Mouse (Mus musculus) neural tube, embryonic 11.5 days (tissue): ENCODE data around the gene Edaradd. TPM values are rescaled to one million over a fixed set of nuclear protein-coding genes. Genes with fewer than 3 reads are reported as not detected.

Source experiments
- ATAC-seq: fragments of 200-750 bp; cut with Nextera tagmentation; 2 replicates; pipeline ENCODE4 v1.8.0; 2017; ENCODE audit warnings: moderate number of reproducible peaks, mild to moderate bottlenecking, moderate TSS enrichment, moderate library complexity; ENCODE audit not compliant: insufficient read depth, low FRiP score, low TSS enrichment
- DNase-seq: peaks from one replicate; pipeline ENCODE4 v3.0.0-alpha.2; 2015; ENCODE audit warnings: low spot score
- H3K27ac ChIP-seq: fragments of 300-500 bp; sonication (generic); 2 replicates; pipeline ENCODE4 v1.5.1; 2014; ENCODE audit warnings: low read depth, mild to moderate bottlenecking, low read length
- H3K27me3 ChIP-seq: fragments of 300-500 bp; sonication (generic); 2 replicates; pipeline ENCODE4 v1.6.1; 2014; ENCODE audit warnings: mild to moderate bottlenecking, low read length, mixed read lengths; ENCODE audit not compliant: control insufficient read depth, insufficient read depth
- H3K36me3 ChIP-seq: fragments of 300-500 bp; sonication (generic); 2 replicates; pipeline ENCODE4 v1.6.1; 2014; ENCODE audit warnings: mild to moderate bottlenecking, low read length, moderate library complexity, mixed read lengths; ENCODE audit not compliant: control insufficient read depth, insufficient read depth
- H3K4me1 ChIP-seq: fragments of 300-500 bp; sonication (generic); 2 replicates; pipeline ENCODE4 v1.6.1; 2014; ENCODE audit warnings: low read length, mixed read lengths; ENCODE audit not compliant: control insufficient read depth, insufficient read depth
- H3K4me2 ChIP-seq: fragments of 300-500 bp; sonication (generic); 2 replicates; pipeline ENCODE4 v1.6.1; 2014; ENCODE audit warnings: low read depth, mild to moderate bottlenecking, moderate library complexity
- H3K4me3 ChIP-seq: fragments of 300-500 bp; sonication (generic); 2 replicates; pipeline ENCODE4 v1.5.1; 2014; ENCODE audit warnings: low read depth, low read length
- H3K9ac ChIP-seq: fragments of 300-500 bp; sonication (generic); 2 replicates; pipeline ENCODE4 v1.6.1; 2014; ENCODE audit warnings: mild to moderate bottlenecking, low read length
- H3K9me3 ChIP-seq: fragments of 300-500 bp; sonication (generic); 2 replicates; pipeline ENCODE4 v1.6.1; 2016; ENCODE audit warnings: low read length; ENCODE audit not compliant: control insufficient read depth
- WGBS: fragments of 180-500 bp; shearing (Covaris S2); extraction: QIAGEN DNeasy Blood & Tissue Kit; methylation state at CpG from one replicate; pipeline ENCODE4 v1.1.7; 2014; 5-methylcytosine and 5-hydroxymethylcytosine counted together
- polyA plus RNA-seq: library from polyadenylated mRNA; unstranded; fragments of >200 nt; fragmentation: Nextera tagmentation; extraction: Ambion mirVana; gene quantifications from 2 replicates; pipeline ENCODE4 v1.2.1, GENCODE M21; 2014

Edaradd gene
- 1.0 TPM in 2 replicates for polyA plus RNA-seq

- ATAC-seq: peak; percentile 82
- no peak within 1 kb of the TSS for H3K27ac ChIP-seq
- peak within 1 kb of the TSS; percentile 62 for H3K9ac ChIP-seq
- peaks cover 6% of the 10 kb centered on the region; the same call in 1 of the 2 replicates for H3K27me3 ChIP-seq
- peaks cover 2% of the 10 kb centered on the region; the same call in 1 of the 2 replicates for H3K4me1 ChIP-seq
- H3K4me3 ChIP-seq: peak within 1 kb of the TSS; percentile 50
- peak within 1 kb of the TSS; percentile 97 for H3K4me2 ChIP-seq
- H3K9me3 ChIP-seq: no peaks in the 10 kb centered on the region
- DNase-seq: peak; percentile 77
- under 1% methylated on average over 35 of the region's 35 CpGs for WGBS
- H3K36me3 ChIP-seq: no peaks in the 10 kb centered on the region
These were observed at the start of gene Edaradd for GRCm38 (mm10) chr13:12519955-12520584. TSS of gene Edaradd (minus strand) at chr13:12520438.

- WGBS: 84% methylated on average over 7 of the region's 7 CpGs
- Histone ChIP-seq H3K9me3 (no peaks in the 10 kb centered on the region), H3K9ac (no peak overlapping the region), H3K4me3 (no peak overlapping the region), H3K27me3 (0 out of 2 replicates have a peak, but pooled peaks cover 2% of the 10 kb centered on the region), H3K4me2 (no peak overlapping the region), H3K4me1 (peaks cover 4% of the 10 kb centered on the region; the same call in 1 of the 2 replicates), H3K36me3 (no peaks in the 10 kb centered on the region), H3K27ac (no peak overlapping the region)
- DNase-seq (no peak), ATAC-seq (no peak)
These were observed 49.5 kb upstream of the Edaradd start for GRCm38 (mm10) chr13:12569741-12570140.

- 74% methylated on average over 9 of the region's 9 CpGs for WGBS
- Histone ChIP-seq H3K4me3 (no peak overlapping the region), H3K4me1 (peaks cover 4% of the 10 kb centered on the region; the same call in 1 of the 2 replicates), H3K27ac (no peak overlapping the region), H3K9ac (no peak overlapping the region), H3K36me3 (no peaks in the 10 kb centered on the region), H3K27me3 (0 out of 2 replicates have a peak, but pooled peaks cover 2% of the 10 kb centered on the region), H3K9me3 (no peaks in the 10 kb centered on the region), H3K4me2 (no peak overlapping the region)
- no peak for ATAC-seq
- no peak for DNase-seq
These were observed 48.6 kb upstream of the Edaradd start for GRCm38 (mm10) chr13:12568597-12569469.

- H3K27ac ChIP-seq: no peak overlapping the region
- no peaks in the 10 kb centered on the region for H3K36me3 ChIP-seq
- ATAC-seq (no peak), DNase-seq (no peak)
- no peak overlapping the region for H3K4me2 ChIP-seq
- no peak overlapping the region for H3K9ac ChIP-seq
- H3K4me3 ChIP-seq: no peak overlapping the region
- peaks cover 4% of the 10 kb centered on the region; the same call in 1 of the 2 replicates for H3K4me1 ChIP-seq
- 75% methylated on average over 1 of the region's 1 CpGs for WGBS
- H3K27me3 ChIP-seq: 0 out of 2 replicates have a peak, but pooled peaks cover 2% of the 10 kb centered on the region
- H3K9me3 ChIP-seq: no peaks in the 10 kb centered on the region
These were observed 47.7 kb upstream of the Edaradd start for GRCm38 (mm10) chr13:12567936-12568335.

- Histone ChIP-seq H3K27me3 (0 out of 2 replicates have a peak, but pooled peaks cover 2% of the 10 kb centered on the region), H3K9me3 (no peaks in the 10 kb centered on the region), H3K4me2 (peak within 1 kb of the TSS; percentile 83), H3K4me1 (peaks cover 4% of the 10 kb centered on the region; the same call in 1 of the 2 replicates), H3K4me3 (peak within 1 kb of the TSS; percentile 72), H3K9ac (peak within 1 kb of the TSS; percentile 68), H3K27ac (no peak within 1 kb of the TSS), H3K36me3 (no peaks in the 10 kb centered on the region)
- DNase-seq: peak; percentile 99
- under 1% methylated on average over 69 of the region's 73 CpGs for WGBS
- peak; percentile 97 for ATAC-seq
These were observed 45.6 kb upstream of the Edaradd start, which contains the start of gene Ero1lb for GRCm38 (mm10) chr13:12565621-12566390. TSS of gene Ero1lb (plus strand) at chr13:12565874.

GRCm38 (mm10) chr13:12562256-12562655 is 42.0 kb upstream of the Edaradd start:
- 0 out of 2 replicates have a peak, but pooled peaks cover 2% of the 10 kb centered on the region for H3K27me3 ChIP-seq

GRCm38 (mm10) chr13:12561729-12562128 is 41.5 kb upstream of the Edaradd start:
- H3K27ac ChIP-seq: no peak overlapping the region
- peaks cover 4% of the 10 kb centered on the region; the same call in 1 of the 2 replicates for H3K4me1 ChIP-seq
- no peak overlapping the region for H3K4me3 ChIP-seq
- no peak for DNase-seq
- no peaks in the 10 kb centered on the region for H3K9me3 ChIP-seq
- no peaks in the 10 kb centered on the region for H3K36me3 ChIP-seq
- H3K4me2 ChIP-seq: no peak overlapping the region
- no peak overlapping the region for H3K9ac ChIP-seq
- 0 out of 2 replicates have a peak, but pooled peaks cover 2% of the 10 kb centered on the region for H3K27me3 ChIP-seq
- no peak for ATAC-seq
- 59% methylated on average over 2 of the region's 2 CpGs for WGBS

More at GRCm38 (mm10) chr13:12562256-12562655, 42.0 kb upstream of the Edaradd start:
- H3K4me1 ChIP-seq: peaks cover 4% of the 10 kb centered on the region; the same call in 1 of the 2 replicates
- no peaks in the 10 kb centered on the region for H3K9me3 ChIP-seq
- DNase-seq (no peak), ATAC-seq (no peak)
- no peak overlapping the region for H3K4me2 ChIP-seq
- H3K9ac ChIP-seq: no peak overlapping the region
- no peak overlapping the region for H3K4me3 ChIP-seq
- WGBS: 84% methylated on average over 4 of the region's 4 CpGs
- H3K27ac ChIP-seq: no peak overlapping the region
- H3K36me3 ChIP-seq: no peaks in the 10 kb centered on the region
